Mouse (Mus musculus) brain, adult 2 months (tissue): ENCODE measurements around the gene Rassf5.
"Not testable (repeated sequence)": the region's sequence is repeated elsewhere in the genome, so short reads cannot be mapped to it uniquely, and the experiment has no call there.

Experiments used
- DNase-seq: peaks from one replicate; pipeline ENCODE4 v3.0.0; 2011; ENCODE audit warnings: low read depth, low spot score

Rassf5 gene

DNA sequence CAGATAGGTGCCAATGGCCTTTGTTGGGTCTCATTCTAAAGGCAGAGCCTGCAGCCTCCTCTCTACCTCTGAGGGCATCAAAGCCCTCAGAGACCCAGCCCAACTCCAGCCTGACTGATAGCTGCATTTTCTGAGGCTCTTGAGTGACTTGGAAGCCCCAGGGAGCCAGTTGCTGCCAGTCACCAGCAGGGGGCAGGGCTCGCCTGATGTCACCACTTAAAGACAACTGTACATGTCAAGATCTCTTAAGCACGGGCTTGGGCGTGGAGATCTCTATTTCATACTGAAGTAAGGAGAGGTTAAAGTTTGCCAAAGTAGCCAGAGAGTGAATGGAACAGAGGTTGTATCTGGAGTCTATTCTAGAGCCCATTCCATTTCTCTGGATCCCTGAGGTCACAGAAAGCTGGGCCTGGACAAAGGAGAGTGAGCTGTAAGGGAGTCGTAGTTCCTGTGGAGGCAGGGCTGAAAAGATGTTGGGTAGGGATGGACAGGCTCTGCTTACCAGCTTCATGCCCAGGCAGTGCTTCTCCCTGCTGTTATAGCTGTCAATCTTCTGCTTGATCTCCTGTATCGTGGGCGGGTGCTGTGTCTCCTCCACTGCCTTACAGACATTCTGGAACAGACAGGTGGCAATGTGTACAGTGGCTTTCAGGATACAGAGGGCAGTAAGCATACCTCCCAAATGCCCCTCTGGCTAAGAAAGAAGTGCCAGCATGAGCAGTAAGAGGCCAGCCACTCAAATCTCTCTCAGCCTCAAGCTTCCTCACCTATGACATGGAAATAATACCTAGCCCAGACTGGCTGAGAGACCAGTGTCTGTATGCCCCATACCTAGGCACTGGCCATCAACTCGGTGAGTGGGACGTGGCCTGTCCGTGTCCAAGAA lies 63.2 kb downstream of the Rassf5 start:
- DNase-seq = peak; percentile 90

- no peak for DNase-seq
These were observed 64.7 kb downstream of the Rassf5 start for GRCm38 (mm10) chr1:131180386-131180785.

DNA sequence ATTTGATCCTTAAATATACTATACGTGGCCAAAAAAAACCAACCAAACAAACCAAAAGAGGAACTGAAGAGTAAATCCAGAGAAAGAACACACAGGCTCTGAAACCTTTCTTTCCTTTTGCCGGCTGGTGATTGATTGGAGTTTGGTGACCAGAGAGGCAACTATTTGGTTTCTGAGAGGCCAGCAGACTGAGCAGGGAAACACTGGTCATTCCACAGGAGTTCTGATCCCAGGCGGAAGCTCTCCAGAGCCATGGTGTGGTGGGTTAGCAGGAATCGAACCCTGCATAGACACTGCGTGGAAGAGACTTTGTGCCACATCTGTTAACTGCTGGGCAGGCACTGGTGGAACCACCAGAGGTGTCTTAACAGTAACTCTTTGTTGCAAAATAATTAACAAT lies 67.0 kb downstream of the Rassf5 start:
- DNase-seq = no peak

DNA sequence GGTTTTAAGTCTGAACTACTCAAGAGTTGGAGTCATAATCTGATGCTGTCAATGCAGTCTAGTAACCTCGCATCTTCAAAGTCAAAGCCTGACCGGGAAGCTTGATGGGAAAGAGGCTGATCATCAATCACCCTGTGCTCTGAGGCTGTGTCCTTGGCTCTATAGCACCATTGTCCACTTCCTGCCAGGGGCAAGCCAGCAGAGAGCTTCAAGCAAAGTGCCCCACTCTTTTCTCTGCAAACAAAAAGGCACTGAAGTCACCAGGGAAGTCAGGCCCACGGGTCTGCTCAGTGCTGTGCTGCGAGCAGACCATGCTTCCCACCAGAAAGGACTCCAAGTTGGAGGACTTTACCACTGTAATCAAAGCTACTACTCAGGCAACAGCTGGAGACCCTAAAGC lies 67.8 kb downstream of the Rassf5 start:
- no peak for DNase-seq

DNA sequence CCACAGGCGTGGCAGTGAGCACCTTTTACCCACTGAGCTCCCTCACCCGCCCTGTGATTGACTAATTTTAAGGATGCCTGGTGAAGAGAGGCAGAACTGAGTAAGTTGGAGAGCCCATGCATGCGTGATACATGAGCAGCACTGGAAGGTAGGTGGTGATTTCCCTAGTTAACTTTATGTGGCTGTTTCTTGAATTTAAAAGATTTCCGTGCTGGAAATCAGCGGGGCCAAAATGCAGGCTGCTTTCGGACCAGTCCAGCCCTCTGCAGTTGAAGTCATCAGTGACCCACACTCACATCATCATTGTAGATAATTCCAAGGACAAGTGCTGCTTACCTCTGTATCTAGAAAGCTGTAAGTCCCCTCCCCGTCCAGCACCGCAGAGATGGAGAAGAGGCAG lies 69.2 kb downstream of the Rassf5 start:
- DNase-seq = no peak

- no peak for DNase-seq
These were observed 69.9 kb downstream of the Rassf5 start for GRCm38 (mm10) chr1:131175189-131175588.

DNA sequence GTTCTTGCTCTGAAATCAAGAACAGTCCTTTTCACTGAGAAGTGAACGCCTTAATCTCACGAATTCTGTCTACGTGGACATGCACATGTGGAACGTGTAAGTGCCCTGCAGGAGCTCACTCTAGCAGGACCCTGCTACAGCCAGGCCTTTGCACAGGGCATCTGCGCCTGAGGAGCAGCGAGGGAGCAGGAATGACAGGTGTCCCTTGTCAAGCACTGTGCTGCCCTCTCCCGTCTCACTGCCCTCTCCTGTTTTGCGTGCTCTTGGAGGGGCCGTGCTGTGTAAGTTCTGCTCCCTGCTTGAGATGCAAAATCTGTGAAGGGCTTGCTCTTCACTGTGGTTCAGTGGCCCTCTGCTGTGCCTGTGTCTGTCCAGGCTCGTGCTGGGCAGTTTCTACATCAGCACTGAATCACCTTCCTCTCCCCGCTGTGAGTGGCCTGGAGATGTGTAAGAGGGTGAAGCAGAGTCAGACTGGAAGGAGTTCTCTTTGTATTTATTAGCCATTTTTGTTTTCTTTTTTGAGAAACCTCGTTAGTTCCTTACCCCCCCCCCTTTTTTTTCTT lies 70.7 kb downstream of the Rassf5 start:
- DNase-seq = peak; percentile 21

- DNase-seq = peak; percentile 55
These were observed 71.2 kb downstream of the Rassf5 start for GRCm38 (mm10) chr1:131173809-131174208.

- DNase-seq = no peak
These were observed 72.1 kb downstream of the Rassf5 start for GRCm38 (mm10) chr1:131173001-131173400.

GRCm38 (mm10) chr1:131167612-131168011 lies 77.4 kb downstream of the Rassf5 start:
- DNase-seq = peak; percentile 78

- DNase-seq = no peak
These were observed 80.6 kb downstream of the Rassf5 start for GRCm38 (mm10) chr1:131164427-131164826.

- DNase-seq = no peak
These were observed 84.0 kb downstream of the Rassf5 start for GRCm38 (mm10) chr1:131161091-131161490.

DNA sequence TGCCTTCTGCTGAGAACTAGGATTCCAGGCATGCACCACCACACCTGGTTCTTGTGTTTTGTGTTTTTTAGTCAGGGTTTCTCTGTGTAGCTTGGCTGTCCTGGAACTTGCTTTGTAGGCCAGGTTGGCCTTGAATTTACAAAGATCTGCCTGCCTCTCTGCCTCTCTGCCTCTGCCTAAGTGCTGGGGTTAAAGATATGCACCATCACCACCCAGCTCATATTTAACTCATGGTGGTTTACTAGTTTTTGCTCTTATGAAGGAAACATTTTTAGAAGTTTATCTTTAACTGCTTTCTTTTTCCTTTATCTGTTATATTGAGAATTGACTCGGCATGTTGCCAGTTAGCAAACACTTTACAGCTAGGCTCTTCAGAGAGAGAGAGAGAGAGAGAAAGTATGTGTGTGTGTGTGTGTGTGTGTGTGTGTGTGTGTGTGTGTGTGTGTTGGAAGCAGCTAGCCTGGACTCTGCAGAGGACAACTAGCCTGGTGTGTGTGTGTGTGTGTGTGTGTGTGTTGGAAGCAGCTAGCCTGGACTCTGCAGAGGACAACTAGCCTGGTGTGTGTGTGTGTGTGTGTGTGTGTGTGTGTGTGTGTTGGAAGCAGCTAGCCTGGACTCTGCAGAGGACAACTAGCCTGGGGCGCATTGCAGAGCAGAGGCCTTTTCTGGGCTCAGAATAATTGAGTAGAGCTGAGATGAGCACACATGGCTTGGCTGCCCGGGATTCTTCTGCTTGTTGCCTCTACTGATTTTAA lies 85.3 kb downstream of the Rassf5 start:
- DNase-seq = not testable (repeated sequence)

GRCm38 (mm10) chr1:131155456-131155855 lies 89.6 kb downstream of the Rassf5 start:
- peak; percentile 65 for DNase-seq

DNA sequence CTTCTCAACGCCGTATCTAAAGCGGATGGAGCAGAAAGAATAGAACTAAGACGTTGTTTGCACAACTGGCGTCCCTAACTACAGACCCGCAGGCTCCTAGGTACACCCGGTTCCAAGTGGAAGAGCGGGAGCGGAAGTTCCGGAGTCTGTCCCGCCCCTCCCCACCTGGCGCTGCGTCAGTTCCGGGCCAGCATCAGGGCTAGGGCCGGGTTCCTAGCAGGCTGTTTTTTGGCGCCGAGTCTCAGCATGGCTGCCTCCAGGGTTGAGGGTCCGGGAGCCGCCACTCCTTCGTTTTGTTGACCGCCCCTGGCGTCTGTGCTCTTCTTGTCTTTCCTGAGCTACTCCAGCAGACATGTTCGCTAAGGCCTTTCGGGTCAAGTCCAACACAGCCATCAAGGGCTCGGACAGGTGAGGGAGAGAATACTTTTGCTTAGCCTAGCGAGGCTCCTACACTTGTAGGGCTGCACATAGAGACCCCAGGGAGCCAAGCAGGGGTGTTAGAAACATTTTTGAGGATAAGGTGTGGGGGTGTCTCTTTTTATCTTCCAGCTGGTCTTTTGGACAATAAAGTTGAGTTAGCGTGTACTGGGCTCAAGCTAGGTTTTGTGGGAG lies 91.9 kb downstream of the Rassf5 start, which contains the start of gene Eif2d:
TSS of gene Eif2d (plus strand) at position 164 of the 612 bp plus-strand sequence.
- peak; percentile 95 for DNase-seq

- no peak for DNase-seq
These were observed 95.6 kb downstream of the Rassf5 start for GRCm38 (mm10) chr1:131149496-131149895.

- DNase-seq = no peak
These were observed 98.9 kb downstream of the Rassf5 start for GRCm38 (mm10) chr1:131146181-131146614.

DNA sequence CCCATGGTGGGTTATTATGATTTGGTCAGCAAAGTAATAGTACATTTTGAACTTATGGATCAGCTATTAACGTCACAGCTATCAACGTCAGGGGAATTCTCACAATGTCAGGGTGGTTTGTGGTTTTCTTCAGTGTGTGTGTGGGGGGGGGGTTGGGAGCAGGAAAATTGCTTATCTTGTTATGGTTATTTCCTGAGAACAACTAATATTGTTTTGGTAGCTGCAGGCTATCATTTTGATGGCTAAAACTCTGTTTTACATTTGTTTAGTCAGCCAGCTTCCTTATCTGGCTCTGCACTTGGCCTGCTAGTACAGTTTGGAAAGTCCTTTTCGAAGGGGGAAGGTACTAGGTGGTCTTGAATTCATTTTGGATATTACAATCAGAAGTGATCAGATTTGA lies 99.8 kb downstream of the Rassf5 start:
- DNase-seq = not testable (repeated sequence)

DNA sequence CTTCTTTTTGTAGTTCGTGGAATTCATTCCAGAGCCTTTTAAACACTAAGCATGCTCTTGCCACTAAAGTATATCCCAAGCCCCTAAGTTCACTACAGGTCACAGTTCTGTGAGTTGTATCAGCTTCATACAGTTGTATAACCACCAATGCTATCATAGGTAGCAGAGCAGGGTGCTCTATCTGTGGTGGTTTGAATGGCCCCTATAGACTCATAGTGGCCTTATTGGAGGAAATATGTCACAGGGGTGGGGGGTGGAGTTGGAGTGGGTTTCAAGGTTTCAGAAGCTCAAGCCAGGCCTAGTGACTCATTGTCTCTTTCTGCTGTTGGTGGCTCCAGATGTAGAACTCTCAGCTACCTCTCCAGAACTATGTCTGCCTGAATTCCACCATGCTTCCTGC lies 102.6 kb downstream of the Rassf5 start:
- DNase-seq = no peak

- no peak for DNase-seq
These were observed 103.6 kb downstream of the Rassf5 start for GRCm38 (mm10) chr1:131141449-131141848.
